Mouse (Mus musculus): ENCODE data around the gene Rbm42. TPM values are rescaled to one million over a fixed set of nuclear protein-coding genes. Genes with fewer than 3 reads are reported as not detected.

Gene Rbm42
- polyA plus RNA-seq, 2 experiments from 2014 or later = 25.6 to 37.9 TPM

Other genes starting within 250 kb of the Rbm42 start
- gene Tyrobp, start 236.6 kb downstream of the Rbm42 start, polyA plus RNA-seq (2017; shearing (Covaris generic)) = 1 to 10 TPM in 1 of 2 experiments, not detected in 1; 8.1 TPM
- gene Hcst, start 230.5 kb downstream of the Rbm42 start, polyA plus RNA-seq (2017; shearing (Covaris generic)) = 100 to 1,000 TPM; 433 to 632 TPM
- gene Nfkbid, start 228.6 kb downstream of the Rbm42 start, polyA plus RNA-seq (2017; shearing (Covaris generic)) = 10 to 100 TPM; 36.5 to 41.2 TPM
- gene Aplp1, start 204.8 kb downstream of the Rbm42 start, polyA plus RNA-seq (2017; shearing (Covaris generic)) = 1 to 10 TPM; 3.0 to 4.3 TPM
- gene Kirrel2, start 192.6 kb downstream of the Rbm42 start, polyA plus RNA-seq (2017; shearing (Covaris generic)) = not detected
- under 1 TPM in 1 of 2 experiments, not detected in 1; 0.24 TPM for gene Nphs1, start 192.0 kb downstream of the Rbm42 start, polyA plus RNA-seq (2017; shearing (Covaris generic))
- not detected for gene Prodh2, start 156.7 kb downstream of the Rbm42 start, polyA plus RNA-seq (2017; shearing (Covaris generic))
- gene Arhgap33, start 115.3 kb downstream of the Rbm42 start, polyA plus RNA-seq (2017; shearing (Covaris generic)) = 1 to 10 TPM; 1.0 to 1.1 TPM
- 1 to 10 TPM; 1.8 to 2.5 TPM for gene Hspb6, start 98.1 kb downstream of the Rbm42 start, polyA plus RNA-seq (2017; shearing (Covaris generic))
- gene Proser3, start 98.0 kb downstream of the Rbm42 start, polyA plus RNA-seq (2017; shearing (Covaris generic)) = 1 to 10 TPM; 2.5 to 4.8 TPM
- 100 to 1,000 TPM in 1 of 2 experiments, 10 to 100 TPM in 1; 93.6 to 106 TPM for gene Lin37, start 90.5 kb downstream of the Rbm42 start, polyA plus RNA-seq (2017; shearing (Covaris generic))
- 10 to 100 TPM; 55.1 to 58.9 TPM for gene U2af1l4, start 87.0 kb downstream of the Rbm42 start, polyA plus RNA-seq (2017; shearing (Covaris generic))
- 10 to 100 TPM; 57.9 to 60.0 TPM for gene Gm49396, start 87.0 kb downstream of the Rbm42 start, polyA plus RNA-seq (2017; shearing (Covaris generic))
- gene Psenen, start 86.7 kb downstream of the Rbm42 start, polyA plus RNA-seq (2017; shearing (Covaris generic)) = 100 to 1,000 TPM; 279 to 335 TPM
- gene Igflr1, start 84.9 kb downstream of the Rbm42 start, polyA plus RNA-seq (2017; shearing (Covaris generic)) = 100 to 1,000 TPM; 162 to 234 TPM
- gene Kmt2b, start 61.6 kb downstream of the Rbm42 start, polyA plus RNA-seq (2017; shearing (Covaris generic)) = 10 to 100 TPM; 14.9 to 16.9 TPM
- gene Zbtb32, start 51.4 kb downstream of the Rbm42 start, polyA plus RNA-seq (2017; shearing (Covaris generic)) = 10 to 100 TPM; 15.8 to 19.7 TPM
- gene Upk1a, start 37.5 kb downstream of the Rbm42 start, polyA plus RNA-seq (2017; shearing (Covaris generic)) = 1 to 10 TPM; 2.2 to 3.3 TPM
- gene Cox6b1, start 24.2 kb downstream of the Rbm42 start, polyA plus RNA-seq (2017; shearing (Covaris generic)) = 100 to 1,000 TPM; 421 to 746 TPM
- gene Etv2, start 14.5 kb downstream of the Rbm42 start, polyA plus RNA-seq (2017; shearing (Covaris generic)) = not detected
- gene Haus5, start 14.7 kb upstream of the Rbm42 start, polyA plus RNA-seq (2017; shearing (Covaris generic)) = 10 to 100 TPM; 20.0 to 20.4 TPM
- not detected for gene Pmis2, start 21.3 kb upstream of the Rbm42 start, polyA plus RNA-seq (2017; shearing (Covaris generic))
- gene 2200002J24Rik, start 48.6 kb upstream of the Rbm42 start, polyA plus RNA-seq (2017; shearing (Covaris generic)) = not detected
- gene Atp4a, start 61.9 kb upstream of the Rbm42 start, polyA plus RNA-seq (2017; shearing (Covaris generic)) = not detected
- gene Tmem147, start 79.2 kb upstream of the Rbm42 start, polyA plus RNA-seq (2017; shearing (Covaris generic)) = 10 to 100 TPM; 46.6 to 48.1 TPM
- gene Gapdhs, start 93.4 kb upstream of the Rbm42 start, polyA plus RNA-seq (2017; shearing (Covaris generic)) = not detected
- gene Sbsn, start 101.2 kb upstream of the Rbm42 start, polyA plus RNA-seq (2017; shearing (Covaris generic)) = under 1 TPM in 1 of 2 experiments, not detected in 1; 0.69 TPM
- gene Dmkn, start 113.4 kb upstream of the Rbm42 start, polyA plus RNA-seq (2017; shearing (Covaris generic)) = under 1 TPM in 1 of 2 experiments, not detected in 1; 0.17 TPM
- not detected for gene Krtdap, start 137.6 kb upstream of the Rbm42 start, polyA plus RNA-seq (2017; shearing (Covaris generic))
- gene Ffar2, start 173.5 kb upstream of the Rbm42 start, polyA plus RNA-seq (2017; shearing (Covaris generic)) = under 1 TPM; 0.22 to 0.68 TPM
- gene Ffar3, start 205.9 kb upstream of the Rbm42 start, polyA plus RNA-seq (2017; shearing (Covaris generic)) = not detected
- gene Ffar1, start 211.2 kb upstream of the Rbm42 start, polyA plus RNA-seq (2017; shearing (Covaris generic)) = under 1 TPM; 0.19 to 0.28 TPM
- 1 to 10 TPM; 4.5 to 9.3 TPM for gene Cd22, start 230.0 kb upstream of the Rbm42 start, polyA plus RNA-seq (2017; shearing (Covaris generic))

All from activated CD4-positive, CD25-positive, alpha-beta regulatory T cell, adult 4 months (primary cell).